Mouse (Mus musculus) urinary bladder, adult 18-20 months (tissue): Measurements from ENCODE around the gene Tmod2.
"Not testable (repeated sequence)": the region's sequence is repeated elsewhere in the genome, so short reads cannot be mapped to it uniquely, and the experiment has no call there.

Experiments
- DNase-seq, 2 experiments: peaks; one replicate each; pipeline ENCODE4 v3.0.0; 2022; ENCODE audit warnings: low spot score in 2 of 2, mixed read lengths in 2 of 2

The Tmod2 gene

DNA sequence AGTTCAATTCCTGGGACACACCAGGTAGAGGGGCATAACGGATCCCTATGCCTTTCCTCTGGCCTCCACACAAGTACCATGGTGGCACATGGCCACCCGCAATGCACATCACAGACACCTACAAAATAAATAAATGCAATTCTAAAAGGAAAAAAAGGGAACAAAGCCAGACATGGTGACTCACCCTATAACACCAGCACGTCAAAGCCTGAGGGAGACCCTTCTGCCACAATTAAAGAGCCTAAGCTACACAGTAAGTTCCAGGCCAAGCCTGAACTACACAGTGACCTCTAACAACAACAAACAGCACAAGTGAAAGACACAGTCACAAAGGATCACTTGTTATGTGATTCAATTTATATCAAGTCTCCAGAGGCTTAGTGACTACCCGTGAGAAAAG is 57.4 kb downstream of the Tmod2 start:
- DNase-seq, result no peak

DNA sequence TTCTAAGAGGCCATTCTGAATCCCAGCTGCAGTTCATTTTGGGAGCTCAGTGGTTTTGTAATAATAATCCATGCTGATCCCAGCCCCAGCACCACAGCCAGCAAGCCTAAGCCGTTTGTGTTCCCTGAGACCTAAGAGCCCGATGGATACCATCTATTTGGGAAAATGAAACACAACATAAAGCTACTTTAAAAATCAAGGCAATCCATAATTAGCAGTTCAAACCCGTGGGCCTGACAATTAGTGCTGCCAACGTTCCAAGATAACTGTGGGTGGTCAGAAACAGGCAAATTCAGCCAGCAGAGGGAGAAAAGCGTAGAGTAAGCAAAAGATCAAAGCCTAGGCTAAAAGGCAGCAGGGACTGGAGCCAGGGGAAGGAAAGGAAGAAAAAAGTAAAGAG is 59.8 kb downstream of the Tmod2 start:
- DNase-seq, result no peak

DNA sequence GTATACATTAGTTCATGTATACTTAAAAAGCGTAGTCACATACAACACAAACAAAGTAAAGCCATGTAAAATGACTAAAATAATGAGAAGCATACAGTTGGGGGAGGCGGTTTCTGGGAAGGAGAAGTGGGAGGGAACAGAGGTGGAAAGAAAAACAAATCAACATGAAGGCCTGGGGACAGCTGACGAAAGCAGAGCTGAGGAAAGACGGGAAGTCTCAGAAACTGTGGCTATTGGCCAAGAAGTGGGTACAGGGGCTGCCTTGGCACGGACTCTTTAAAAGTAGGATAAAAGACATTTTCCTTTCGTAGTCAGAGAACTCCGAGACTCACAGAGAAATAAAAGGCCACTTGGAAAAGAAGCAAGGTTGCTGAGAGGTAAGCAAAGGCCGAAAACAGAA is 62.1 kb downstream of the Tmod2 start:
- no peak for DNase-seq

DNA sequence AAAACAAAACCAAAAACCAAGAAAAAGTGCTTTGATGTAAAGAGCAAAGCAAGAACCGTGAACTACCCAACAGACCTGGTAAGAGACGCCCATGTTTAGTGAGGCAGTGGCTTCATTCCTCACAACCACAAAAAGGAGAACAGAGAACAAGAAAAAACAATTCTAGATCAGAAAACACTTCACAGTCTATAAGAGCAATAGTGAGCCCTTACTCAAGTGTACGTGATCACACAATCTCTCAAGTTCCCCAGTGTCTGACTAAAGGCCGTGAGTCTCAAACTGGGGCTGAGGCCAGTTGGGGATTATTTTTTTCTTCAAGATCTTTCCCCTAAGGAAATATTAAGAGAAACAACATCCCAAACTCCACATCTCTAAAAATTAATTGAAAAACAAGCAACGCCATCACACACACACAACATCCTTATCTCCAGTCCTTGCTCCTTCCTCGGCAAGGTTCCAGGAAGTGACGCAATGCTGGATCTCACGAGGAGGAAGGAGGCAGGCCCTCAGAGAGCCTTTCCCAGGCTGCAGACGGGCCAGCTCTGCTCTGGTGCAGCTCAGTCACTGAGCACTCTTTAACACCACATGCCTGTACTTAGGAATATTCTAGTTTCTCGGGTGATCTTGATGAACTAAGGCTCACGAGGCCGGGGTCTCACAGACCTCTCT is 64.1 kb downstream of the Tmod2 start:
- DNase-seq, result peak; percentile 65 to 80

DNA sequence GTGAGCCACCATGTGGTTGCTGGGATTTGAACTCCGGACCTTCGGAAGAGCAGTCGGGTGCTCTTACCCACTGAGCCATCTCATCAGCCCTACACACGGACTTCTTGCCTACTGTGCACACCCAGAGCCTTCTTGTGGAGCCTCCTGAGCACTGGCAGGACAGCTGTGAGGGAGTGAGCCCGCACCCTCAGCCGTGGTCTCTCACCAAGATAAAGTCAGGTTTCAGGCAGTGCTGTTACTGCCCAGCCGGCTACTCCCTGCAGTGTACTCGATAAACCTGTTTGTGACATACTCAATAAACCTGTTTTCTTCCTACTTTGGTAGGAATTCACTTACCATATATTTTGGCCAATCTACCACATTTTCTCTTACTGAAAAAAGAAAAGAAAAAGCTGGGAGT is 65.6 kb downstream of the Tmod2 start:
- DNase-seq, result no peak

DNA sequence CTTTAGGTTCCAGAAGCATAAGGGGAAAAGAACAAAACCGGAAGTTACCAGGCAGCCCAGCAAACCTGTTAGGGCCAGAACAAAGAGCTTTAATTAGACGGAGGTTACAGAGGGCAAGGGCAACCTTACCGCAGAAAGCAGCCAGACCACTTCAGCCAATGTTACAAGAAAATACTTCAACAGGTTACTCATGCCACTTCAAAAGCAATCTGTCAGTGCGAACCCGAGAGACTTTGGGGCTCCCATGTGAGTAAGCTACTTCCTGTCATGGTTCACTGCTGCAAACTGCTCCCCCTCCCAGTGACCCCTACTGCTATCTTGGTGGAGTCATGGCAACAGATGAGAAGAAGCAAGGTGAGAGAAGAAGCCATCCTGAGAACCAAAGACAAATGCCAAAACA is 69.6 kb downstream of the Tmod2 start:
- DNase-seq, result peak in 1 of 2 experiments; percentile 58

DNA sequence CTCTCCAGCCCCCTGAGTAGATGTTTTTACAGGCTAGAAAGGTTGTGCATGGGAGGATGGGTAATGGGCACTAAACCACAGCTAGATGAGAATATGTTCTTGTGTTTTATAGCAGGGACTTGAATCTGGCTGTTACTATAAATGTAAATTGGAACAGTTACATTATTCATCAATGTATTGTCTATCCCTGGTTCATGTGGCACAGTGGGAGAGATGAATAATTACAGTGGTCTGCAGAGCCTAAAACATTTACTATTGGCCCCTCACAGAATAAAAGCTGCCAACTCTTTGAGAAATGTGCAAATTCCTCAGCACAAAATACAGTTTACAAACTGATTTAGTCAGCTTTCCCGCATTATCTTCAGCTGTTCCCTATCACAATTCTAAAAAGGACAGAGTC is 74.7 kb downstream of the Tmod2 start:
- DNase-seq, result no peak

DNA sequence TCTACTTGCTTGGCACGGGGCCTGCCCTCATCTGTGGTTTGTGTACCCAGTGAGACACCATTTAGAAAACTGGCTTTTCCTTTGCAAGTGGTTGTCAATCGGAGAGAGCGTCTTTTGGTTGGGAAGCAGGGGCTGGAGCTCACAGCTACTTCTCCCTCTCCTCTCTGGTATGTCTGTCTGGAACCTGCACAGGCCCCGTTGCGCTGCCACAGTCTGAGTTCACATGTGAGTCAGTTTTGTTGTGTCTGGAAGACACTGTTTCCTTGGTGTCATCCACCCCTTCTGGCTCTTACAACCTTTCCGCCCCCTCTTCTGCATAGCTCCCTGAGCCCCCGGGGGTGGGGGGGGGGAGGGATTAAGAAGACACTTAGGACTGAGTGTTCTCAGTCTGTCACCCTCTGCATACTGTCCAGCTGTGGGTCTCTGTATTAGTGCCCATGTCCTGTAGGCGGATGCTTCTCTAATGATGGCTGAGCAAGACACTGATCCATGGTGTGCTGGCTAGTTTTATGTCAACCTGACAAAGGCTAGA is 76.6 kb downstream of the Tmod2 start:
- no peak for DNase-seq

DNA sequence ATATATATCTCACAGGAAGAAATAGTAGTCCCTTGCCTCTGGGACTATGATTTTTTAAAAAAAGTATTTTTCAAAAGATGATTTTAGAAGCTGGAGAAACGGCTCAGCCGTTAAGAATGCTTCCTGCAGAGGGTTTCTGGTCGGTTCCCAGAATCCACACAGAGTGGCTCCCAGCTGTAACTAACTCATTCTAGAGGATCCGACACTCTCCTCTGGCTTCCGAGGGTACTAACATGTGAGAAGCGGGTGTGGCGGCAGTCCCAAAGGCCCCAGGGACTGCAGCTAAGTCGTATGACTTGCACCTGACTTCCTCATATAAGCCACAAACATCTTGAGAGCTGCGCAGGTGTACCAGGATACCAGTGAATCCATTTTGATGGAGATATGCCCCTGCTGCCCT is 78.1 kb downstream of the Tmod2 start:
- not testable (repeated sequence) for DNase-seq

DNA sequence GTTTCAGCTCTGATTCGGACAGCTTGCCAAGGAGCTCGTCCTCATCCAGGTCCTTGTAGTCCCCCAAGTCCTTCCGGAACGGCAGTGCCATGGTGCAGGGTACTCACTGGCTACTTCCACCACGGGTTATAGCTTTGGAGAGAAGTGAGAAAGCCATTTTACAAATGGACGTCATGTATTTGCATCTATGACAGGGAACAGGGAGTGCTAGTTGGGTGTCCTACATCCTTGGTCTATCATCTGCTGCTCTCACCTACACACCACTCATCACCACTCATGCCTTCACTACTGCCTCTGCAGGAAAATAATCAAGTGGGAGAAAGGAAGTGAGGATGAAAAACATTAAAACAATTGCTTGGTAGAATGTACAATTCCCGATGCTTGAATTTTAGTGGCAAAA is 78.7 kb downstream of the Tmod2 start:
- no peak for DNase-seq

DNA sequence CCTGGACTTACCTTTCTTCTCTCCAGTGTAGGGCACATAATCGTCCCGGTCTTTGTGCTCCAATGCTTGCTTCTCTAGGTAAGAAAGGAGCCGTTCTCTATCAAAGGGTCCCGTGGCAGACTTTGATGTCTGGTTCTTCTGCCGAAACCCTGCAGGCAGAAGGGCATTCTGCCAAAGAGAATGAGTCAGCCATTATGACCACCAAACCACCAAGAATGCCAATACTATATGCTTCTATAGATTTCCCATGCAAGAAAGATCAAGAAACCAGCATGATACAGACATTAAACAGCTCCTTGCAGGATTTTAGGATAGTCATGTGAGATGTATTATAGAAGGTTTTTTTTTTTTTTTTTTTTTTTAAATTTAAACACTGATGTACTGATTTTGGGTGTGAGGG is 81.8 kb downstream of the Tmod2 start:
- DNase-seq, result no peak

DNA sequence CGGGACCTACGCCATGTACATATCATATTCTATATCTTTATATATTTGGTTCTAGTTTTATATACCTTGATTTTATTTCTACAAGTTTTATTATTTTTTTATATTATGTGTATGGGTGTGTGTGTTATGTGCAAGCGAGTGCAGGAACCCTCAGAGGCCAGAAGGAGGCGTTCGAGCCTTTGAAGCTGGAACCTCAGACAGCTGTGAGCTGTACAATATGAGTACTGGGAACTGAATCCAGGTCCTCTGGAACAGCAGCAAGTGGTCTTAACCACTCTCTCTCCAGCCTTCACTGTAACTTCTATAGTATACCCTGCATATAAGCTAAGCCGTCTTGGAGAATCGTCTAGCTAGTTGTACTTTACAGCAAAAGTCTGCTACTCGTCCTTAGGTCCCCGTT is 83.0 kb downstream of the Tmod2 start:
- no peak for DNase-seq

DNA sequence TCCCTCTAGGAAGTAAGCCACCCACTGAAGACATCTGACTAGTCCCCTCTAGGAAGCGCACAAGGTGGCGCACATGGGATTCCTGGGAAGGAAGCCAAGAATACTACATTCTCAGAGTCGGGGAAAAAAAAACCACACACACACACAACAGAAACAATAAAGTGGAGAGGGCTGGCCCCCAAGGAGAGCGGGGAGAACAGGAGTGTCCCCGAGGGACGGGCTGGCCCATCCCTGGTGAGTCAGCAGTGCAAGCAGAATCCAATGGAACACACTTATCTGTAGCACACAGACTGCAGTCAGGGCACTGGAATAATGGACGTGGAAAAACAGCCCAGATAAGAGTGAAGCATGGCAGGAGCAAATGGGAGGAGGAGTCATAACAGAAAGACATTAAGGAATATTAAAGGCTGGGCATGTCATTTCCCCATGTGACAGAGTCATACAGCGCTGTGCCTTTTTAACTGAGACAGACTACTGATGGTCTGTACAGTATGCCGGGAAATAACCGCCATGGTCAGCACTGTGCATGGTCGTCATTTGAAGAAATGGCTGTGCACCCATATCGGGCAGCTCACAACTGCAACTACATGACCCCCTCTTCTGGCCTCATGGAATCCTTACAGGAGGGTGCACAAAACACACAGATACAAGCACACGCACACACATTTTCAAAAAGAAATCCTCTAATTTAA is 83.6 kb downstream of the Tmod2 start:
- DNase-seq, result no peak

DNA sequence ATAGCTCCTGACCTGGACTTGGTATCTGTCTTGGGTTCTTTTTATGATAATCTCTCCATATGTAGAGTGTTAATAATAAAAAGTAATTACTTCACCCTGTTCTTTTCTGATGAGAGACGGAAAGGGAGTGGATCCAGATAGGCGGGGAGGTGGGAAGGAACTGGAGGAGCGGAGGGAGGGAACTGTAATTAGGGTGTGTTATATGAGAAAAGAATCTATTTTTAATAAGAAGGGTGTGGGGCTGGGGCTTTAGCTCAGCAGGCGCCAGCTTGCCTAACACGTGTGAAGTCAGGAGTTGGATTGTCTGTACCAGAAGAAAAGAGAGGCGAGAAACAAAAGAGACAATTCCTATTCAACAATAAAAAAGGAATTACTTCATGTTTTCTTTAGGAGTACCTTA is 87.5 kb downstream of the Tmod2 start:
- DNase-seq, result no peak

DNA sequence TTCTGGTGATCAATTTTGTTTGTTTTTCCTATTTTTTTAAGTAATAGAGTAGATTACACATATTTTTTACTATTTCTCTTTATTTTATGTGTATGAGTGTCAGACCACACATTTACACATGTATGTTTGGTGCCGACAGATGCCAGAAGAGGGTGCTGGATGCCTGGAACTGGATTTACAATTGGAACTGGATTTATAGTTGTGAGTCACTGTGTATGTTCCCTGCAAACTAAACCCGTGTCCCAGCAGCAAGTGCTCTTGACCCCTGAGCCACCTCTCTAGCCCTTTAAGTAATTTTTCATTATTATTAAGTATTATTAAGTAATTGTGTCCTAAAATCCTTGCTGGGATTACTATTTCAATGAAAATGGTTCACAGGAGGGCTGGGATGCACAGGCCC is 88.9 kb downstream of the Tmod2 start:
- DNase-seq, result no peak

DNA sequence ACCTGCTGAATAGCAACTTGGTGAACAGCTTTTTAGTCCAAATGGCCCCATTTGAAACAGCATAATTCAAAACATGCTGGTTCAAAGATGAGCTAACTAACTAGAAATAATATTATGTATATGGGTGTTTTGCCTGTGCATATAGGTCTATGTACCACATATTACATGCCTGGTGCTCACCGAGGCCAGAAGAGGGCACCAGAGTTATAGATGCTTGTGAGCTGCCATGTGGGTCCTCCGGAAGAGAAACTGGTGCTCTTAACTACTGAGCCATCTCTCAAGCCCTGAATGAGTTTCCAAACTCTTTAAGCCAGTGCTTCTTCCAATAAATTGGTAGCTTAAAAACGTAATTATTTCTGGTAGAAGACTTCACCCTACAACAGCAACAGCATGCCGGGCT is 89.3 kb downstream of the Tmod2 start:
- DNase-seq, result peak in 1 of 2 experiments; percentile 42

DNA sequence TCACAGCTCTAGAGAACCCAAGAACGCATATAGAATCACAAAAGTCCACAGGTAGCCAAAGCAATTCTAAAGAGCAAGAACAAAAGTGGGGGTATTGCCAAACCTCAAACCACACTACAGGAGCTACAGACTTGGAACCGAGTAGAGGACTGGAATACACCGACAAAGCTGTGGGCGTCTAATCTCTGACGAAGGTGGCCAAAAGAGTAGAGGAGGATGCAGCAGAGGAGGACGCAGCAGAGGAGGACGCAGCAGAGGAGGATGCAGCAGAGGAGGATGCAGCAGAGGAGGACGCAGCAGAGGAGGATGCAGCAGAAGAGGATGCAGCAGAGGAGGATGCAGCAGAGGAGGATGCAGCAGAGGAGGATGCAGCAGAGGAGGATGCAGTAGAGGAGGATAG is 90.2 kb downstream of the Tmod2 start:
- DNase-seq, result no peak

DNA sequence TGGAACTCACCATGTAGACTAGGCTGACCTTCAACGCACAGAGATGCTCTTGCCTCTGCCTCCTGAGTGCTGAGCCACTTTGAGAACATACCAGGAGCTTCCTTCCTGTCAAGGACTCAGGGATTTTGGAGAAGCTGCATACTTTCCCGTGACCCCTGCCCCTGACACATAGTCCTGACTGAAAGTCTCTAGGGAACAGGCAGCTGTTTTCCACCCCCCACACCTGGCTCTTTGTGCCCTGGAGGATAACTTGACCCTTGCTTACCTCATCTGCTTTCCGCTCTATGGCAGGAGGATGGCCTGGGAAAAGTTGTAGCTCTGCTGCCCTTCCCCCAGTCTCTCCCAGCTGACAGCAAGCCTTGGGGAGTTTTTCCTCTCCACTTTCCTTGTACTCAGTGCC is 93.4 kb downstream of the Tmod2 start:
- DNase-seq, result no peak
